Mouse (Mus musculus): ENCODE data around the gene Mapk11. TPM values are rescaled to one million over a fixed set of nuclear protein-coding genes. Genes with fewer than 3 reads are reported as not detected.

Mapk11 gene
- polyA plus RNA-seq, 1 experiment from 2014 or later = 3.3 TPM

- Histone ChIP-seq H3K36me3 (ENCODE audit: control insufficient read depth, insufficient read depth, low read length) (peaks cover 3% of the 10 kb centered on the region; the same call in 1 of the 2 replicates), H3K4me2 (peak overlapping the region; percentile 74), H3K9me3 (ENCODE audit: control insufficient read depth, low read length) (no peaks in the 10 kb centered on the region), H3K27ac (ENCODE audit: low read depth, low read length) (no peak overlapping the region), H3K27me3 (replicated peaks; ENCODE audit: control insufficient read depth, insufficient read depth, low read length) (peaks cover 22% of the 10 kb centered on the region), H3K4me1 (replicated peaks; ENCODE audit: control insufficient read depth, insufficient read depth, low read length) (peaks cover 28% of the 10 kb centered on the region), H3K4me3 (ENCODE audit: low read depth, low read length) (no peak overlapping the region), H3K9ac (ENCODE audit: low read depth, low read length) (no peak overlapping the region)
- no peak for ATAC-seq (replicated peaks; ENCODE audit: low FRiP score)
- 22% methylated on average over 6 of the region's 6 CpGs for WGBS
- DNase-seq (ENCODE audit: low spot score) = no peak
Observed at GRCm38 (mm10) chr15:89182328-89182741, 32.9 kb upstream of the Mapk11 start.

GRCm38 (mm10) chr15:89181561-89182270 lies 32.3 kb upstream of the Mapk11 start:
- Histone ChIP-seq H3K9ac (ENCODE audit: low read depth, low read length) (peak overlapping the region; percentile 26; the same call in 1 of the 2 replicates), H3K27me3 (replicated peaks; ENCODE audit: control insufficient read depth, insufficient read depth, low read length) (peaks cover 22% of the 10 kb centered on the region), H3K4me1 (replicated peaks; ENCODE audit: control insufficient read depth, insufficient read depth, low read length) (peaks cover 34% of the 10 kb centered on the region), H3K27ac (ENCODE audit: low read depth, low read length) (no peak overlapping the region), H3K9me3 (ENCODE audit: control insufficient read depth, low read length) (no peaks in the 10 kb centered on the region), H3K36me3 (ENCODE audit: control insufficient read depth, insufficient read depth, low read length) (peaks cover 3% of the 10 kb centered on the region; the same call in 1 of the 2 replicates), H3K4me3 (ENCODE audit: low read depth, low read length) (0 out of 2 replicates have a peak overlapping the region, but pooled peaks have one; percentile 8), H3K4me2 (peak overlapping the region; percentile 74)
- no peak for DNase-seq (ENCODE audit: low spot score)
- ATAC-seq (replicated peaks; ENCODE audit: low FRiP score) = no peak
- 52% methylated on average over 10 of the region's 10 CpGs for WGBS

DNA sequence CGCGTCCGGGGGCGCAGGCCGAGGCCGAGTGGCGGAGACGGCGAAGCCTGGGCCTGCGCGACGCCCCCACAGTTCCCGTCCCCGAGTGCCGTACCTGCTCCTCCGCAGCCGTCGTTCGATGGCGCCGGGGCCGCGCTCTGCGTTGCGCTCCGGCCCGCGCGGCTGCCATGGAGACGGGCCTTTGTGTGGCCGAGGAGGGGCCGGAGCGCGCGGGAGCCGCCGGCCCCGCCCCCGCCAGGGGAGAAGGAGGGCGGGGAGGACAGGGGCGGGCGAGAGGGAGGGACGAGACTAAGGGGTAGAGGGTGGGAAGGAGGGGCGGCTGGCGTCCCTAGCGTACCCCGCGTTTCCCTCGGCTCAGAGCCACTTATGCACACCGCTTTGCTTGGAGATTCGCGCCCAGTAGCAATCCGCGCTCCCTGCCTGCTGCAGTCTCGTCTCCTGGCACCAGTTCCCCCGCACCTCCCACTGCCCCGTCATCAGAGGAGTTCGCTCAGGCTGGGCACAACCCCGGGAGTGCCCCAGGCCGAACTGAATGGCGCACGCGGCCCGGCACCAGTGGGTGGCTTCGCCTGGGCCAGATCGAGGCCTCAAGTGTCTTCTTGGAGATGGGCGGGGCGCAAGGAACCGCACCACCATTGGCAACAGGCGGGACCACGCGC lies 31.3 kb upstream of the Mapk11 start, which contains the start of gene Plxnb2:
TSS of gene Plxnb2 (minus strand) at position 218 of the 659 bp plus-strand sequence.
- peak; percentile 82 for DNase-seq (ENCODE audit: low spot score)
- peaks cover 22% of the 10 kb centered on the region for H3K27me3 ChIP-seq (replicated peaks; ENCODE audit: control insufficient read depth, insufficient read depth, low read length)

DNA sequence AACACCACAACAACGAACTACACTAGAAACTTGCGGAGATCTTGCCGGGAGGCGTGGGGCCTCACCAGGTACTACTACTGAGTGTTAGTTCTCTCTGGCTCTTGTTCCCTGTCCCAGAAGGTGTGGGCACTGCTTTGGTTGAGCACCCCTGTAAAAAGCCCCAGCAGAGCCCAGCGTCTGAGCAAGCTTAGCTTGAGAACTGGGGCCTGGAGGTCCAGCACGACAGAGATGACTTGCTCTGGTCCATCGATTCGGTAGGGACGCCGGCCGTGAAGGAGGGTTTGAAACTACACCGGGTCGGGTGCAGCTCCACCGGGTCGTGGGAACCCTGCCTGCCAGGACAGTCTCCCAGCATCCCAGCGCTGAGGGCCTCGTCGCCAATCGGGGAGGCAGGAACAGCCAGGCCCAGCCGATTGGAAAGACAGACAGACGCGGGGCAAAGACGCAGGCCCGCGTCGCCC lies 30.7 kb upstream of the Mapk11 start:
- H3K9me3 ChIP-seq (ENCODE audit: control insufficient read depth, low read length) = no peaks in the 10 kb centered on the region
- ATAC-seq (replicated peaks; ENCODE audit: low FRiP score) (0 out of 2 replicates have a peak, but pooled peaks have one; percentile 1), DNase-seq (ENCODE audit: low spot score) (no peak)
- peak overlapping the region; percentile 44 for H3K27ac ChIP-seq (ENCODE audit: low read depth, low read length)
- H3K36me3 ChIP-seq (ENCODE audit: control insufficient read depth, insufficient read depth, low read length) = no peaks in the 10 kb centered on the region
- 3% methylated on average over 26 of the region's 26 CpGs for WGBS
- H3K4me3 ChIP-seq (ENCODE audit: low read depth, low read length) = peak overlapping the region; percentile 64
- H3K27me3 ChIP-seq (replicated peaks; ENCODE audit: control insufficient read depth, insufficient read depth, low read length) = peaks cover 24% of the 10 kb centered on the region
- H3K4me1 ChIP-seq (replicated peaks; ENCODE audit: control insufficient read depth, insufficient read depth, low read length) = peaks cover 40% of the 10 kb centered on the region
- peak overlapping the region; percentile 57 for H3K9ac ChIP-seq (ENCODE audit: low read depth, low read length)
- H3K4me2 ChIP-seq = peak overlapping the region; percentile 74

More for the DNA sequence above, 31.3 kb upstream of the Mapk11 start, which contains the start of gene Plxnb2:
- peak; percentile 71 for ATAC-seq (replicated peaks; ENCODE audit: low FRiP score)
- Histone ChIP-seq H3K36me3 (ENCODE audit: control insufficient read depth, insufficient read depth, low read length) (peaks cover 3% of the 10 kb centered on the region; the same call in 1 of the 2 replicates), H3K9me3 (ENCODE audit: control insufficient read depth, low read length) (no peaks in the 10 kb centered on the region), H3K4me1 (replicated peaks; ENCODE audit: control insufficient read depth, insufficient read depth, low read length) (peaks cover 38% of the 10 kb centered on the region), H3K4me3 (ENCODE audit: low read depth, low read length) (peak within 1 kb of the TSS; percentile 64), H3K9ac (ENCODE audit: low read depth, low read length) (peak within 1 kb of the TSS; percentile 57), H3K27ac (ENCODE audit: low read depth, low read length) (peak within 1 kb of the TSS; percentile 89), H3K4me2 (peak within 1 kb of the TSS; percentile 74)
- WGBS = 1% methylated on average over 58 of the region's 72 CpGs

- Histone ChIP-seq H3K36me3 (ENCODE audit: control insufficient read depth, insufficient read depth, low read length) (no peaks in the 10 kb centered on the region), H3K4me2 (peak overlapping the region; percentile 74), H3K27ac (ENCODE audit: low read depth, low read length) (peak overlapping the region; percentile 89; the same call in 1 of the 2 replicates), H3K4me3 (ENCODE audit: low read depth, low read length) (peak overlapping the region; percentile 64), H3K9ac (ENCODE audit: low read depth, low read length) (peak overlapping the region; percentile 57), H3K4me1 (replicated peaks; ENCODE audit: control insufficient read depth, insufficient read depth, low read length) (peaks cover 42% of the 10 kb centered on the region), H3K9me3 (ENCODE audit: control insufficient read depth, low read length) (no peaks in the 10 kb centered on the region), H3K27me3 (replicated peaks; ENCODE audit: control insufficient read depth, insufficient read depth, low read length) (peaks cover 27% of the 10 kb centered on the region)
- DNase-seq (ENCODE audit: low spot score) (no peak), ATAC-seq (replicated peaks; ENCODE audit: low FRiP score) (no peak)
- WGBS = 29% methylated on average over 6 of the region's 6 CpGs
Observed at GRCm38 (mm10) chr15:89179630-89179964, 30.2 kb upstream of the Mapk11 start.

GRCm38 (mm10) chr15:89178954-89179629 lies 29.7 kb upstream of the Mapk11 start:
- H3K4me3 ChIP-seq (ENCODE audit: low read depth, low read length) = peak overlapping the region; percentile 64
- H3K27me3 ChIP-seq (replicated peaks; ENCODE audit: control insufficient read depth, insufficient read depth, low read length) = peaks cover 32% of the 10 kb centered on the region
- H3K9me3 ChIP-seq (ENCODE audit: control insufficient read depth, low read length) = no peaks in the 10 kb centered on the region
- ATAC-seq (replicated peaks; ENCODE audit: low FRiP score) (peak; percentile 50), DNase-seq (ENCODE audit: low spot score) (peak; percentile 75)
- H3K36me3 ChIP-seq (ENCODE audit: control insufficient read depth, insufficient read depth, low read length) = no peaks in the 10 kb centered on the region
- H3K4me1 ChIP-seq (replicated peaks; ENCODE audit: control insufficient read depth, insufficient read depth, low read length) = peaks cover 47% of the 10 kb centered on the region
- H3K4me2 ChIP-seq = peak overlapping the region; percentile 74
- peak overlapping the region; percentile 57 for H3K9ac ChIP-seq (ENCODE audit: low read depth, low read length)
- WGBS = 9% methylated on average over 16 of the region's 16 CpGs
- peak overlapping the region; percentile 89 for H3K27ac ChIP-seq (ENCODE audit: low read depth, low read length)

- Histone ChIP-seq H3K4me2 (peak overlapping the region; percentile 74), H3K9ac (ENCODE audit: low read depth, low read length) (peak overlapping the region; percentile 46), H3K27ac (ENCODE audit: low read depth, low read length) (peak overlapping the region; percentile 89), H3K4me1 (replicated peaks; ENCODE audit: control insufficient read depth, insufficient read depth, low read length) (peaks cover 53% of the 10 kb centered on the region), H3K9me3 (ENCODE audit: control insufficient read depth, low read length) (no peaks in the 10 kb centered on the region), H3K36me3 (ENCODE audit: control insufficient read depth, insufficient read depth, low read length) (no peaks in the 10 kb centered on the region), H3K27me3 (replicated peaks; ENCODE audit: control insufficient read depth, insufficient read depth, low read length) (peaks cover 39% of the 10 kb centered on the region), H3K4me3 (ENCODE audit: low read depth, low read length) (peak overlapping the region; percentile 64)
- no peak for ATAC-seq (replicated peaks; ENCODE audit: low FRiP score)
- no peak for DNase-seq (ENCODE audit: low spot score)
- 60% methylated on average over 7 of the region's 7 CpGs for WGBS
Observed at GRCm38 (mm10) chr15:89178260-89178860, 28.9 kb upstream of the Mapk11 start.

Data from liver, embryonic 11.5 days (tissue).